Mouse (Mus musculus) neutrophil, adult 83 days (primary cell): ENCODE results near the gene Krt18. TPM values are rescaled to one million over a fixed set of nuclear protein-coding genes. Genes with fewer than 3 reads are reported as not detected.

Experiments used
- total RNA-seq, 2 experiments: library from RNA; stranded (reverse); gene quantifications; one replicate each; pipeline ENCODE4 v1.2.4; 2023

Krt18 gene
- total RNA-seq, result under 1 TPM; 0.46 to 0.94 TPM

GRCm38 (mm10) chr15:102028040-102028439, at the start of gene Krt18:
Gene Krt18 (plus strand): TSS chr15:102028180.

GRCm38 (mm10) chr15:102004189-102004588, 23.8 kb upstream of the Krt18 start, which contains the start of gene Krt8:
Gene Krt8 (minus strand): TSS chr15:102004482.

GRCm38 (mm10) chr15:102073559-102074069, 45.6 kb downstream of the Krt18 start, which contains the start of gene Eif4b:
Gene Eif4b (plus strand): TSS chr15:102073773.

Other genes with a start within 250 kb of the Krt18 start
- not detected for gene Krt72, start 241.7 kb upstream of the Krt18 start, total RNA-seq
- not detected for gene Krt73, start 225.8 kb upstream of the Krt18 start, total RNA-seq
- gene Krt2, start 210.0 kb upstream of the Krt18 start, total RNA-seq, result not detected
- not detected for gene Krt1, start 177.4 kb upstream of the Krt18 start, total RNA-seq
- not detected for gene Krt77, start 158.5 kb upstream of the Krt18 start, total RNA-seq
- not detected for gene Krt76, start 135.3 kb upstream of the Krt18 start, total RNA-seq
- gene Krt4, start 103.4 kb upstream of the Krt18 start, total RNA-seq, result not detected
- not detected for gene Krt79, start 87.9 kb upstream of the Krt18 start, total RNA-seq
- gene Krt78, start 73.9 kb upstream of the Krt18 start, total RNA-seq, result not detected
- not detected for gene Krt8, start 23.7 kb upstream of the Krt18 start, total RNA-seq
- gene Eif4b, start 45.6 kb downstream of the Krt18 start, total RNA-seq, result 100 to 1,000 TPM; 134 to 139 TPM
- under 1 TPM; 0.53 to 0.64 TPM for gene Tns2, start 72.2 kb downstream of the Krt18 start, total RNA-seq
- 10 to 100 TPM; 23.0 to 23.2 TPM for gene Spryd3, start 108.1 kb downstream of the Krt18 start, total RNA-seq
- gene Igfbp6, start 116.2 kb downstream of the Krt18 start, total RNA-seq, result under 1 TPM; 0.31 to 0.38 TPM
- 1 to 10 TPM; 1.6 to 1.8 TPM for gene Soat2, start 122.3 kb downstream of the Krt18 start, total RNA-seq
- gene Zfp740, start 175.1 kb downstream of the Krt18 start, total RNA-seq, result 10 to 100 TPM; 74.2 to 76.8 TPM
- 10 to 100 TPM; 16.8 to 20.8 TPM for gene Csad, start 176.5 kb downstream of the Krt18 start, total RNA-seq
- 100 to 1,000 TPM; 220 to 236 TPM for gene Itgb7, start 203.8 kb downstream of the Krt18 start, total RNA-seq
- 10 to 100 TPM; 41.1 to 42.1 TPM for gene Rarg, start 229.3 kb downstream of the Krt18 start, total RNA-seq
- not detected for gene Gm9918, start 242.4 kb downstream of the Krt18 start, total RNA-seq